Mouse (Mus musculus) naive thymus-derived CD4-positive, alpha-beta T cell, adult 5 months (primary cell): ENCODE data around the gene Rgs13. TPM values are rescaled to one million over a fixed set of nuclear protein-coding genes. Genes with fewer than 3 reads are reported as not detected.

Experiments used
- polyA plus RNA-seq: library from polyadenylated mRNA; unstranded; fragments of 100-300 nt; shearing (Covaris generic); gene quantifications from one replicate; pipeline ENCODE4 v1.2.1, GENCODE M21; 2017

Gene Rgs13
- polyA plus RNA-seq: not detected

DNA sequence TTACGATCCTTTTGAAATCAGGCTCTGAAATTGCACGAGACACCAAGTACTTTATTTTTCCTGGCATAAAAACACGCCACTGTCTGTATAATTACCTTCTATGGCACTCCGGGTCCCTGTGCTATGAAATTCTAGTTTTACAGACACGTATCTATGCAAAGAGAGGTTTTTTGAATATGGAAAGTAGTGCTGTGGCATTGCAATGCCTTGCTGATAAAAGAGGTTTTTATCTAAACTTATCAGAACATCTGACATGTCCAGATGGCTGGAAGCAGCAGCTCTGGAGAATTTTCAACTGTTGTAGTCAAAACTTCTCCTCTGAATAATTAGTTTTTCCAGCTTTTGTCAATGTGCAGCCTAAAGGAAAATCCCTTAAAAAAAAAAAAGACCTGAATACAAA is at the start of gene Rgs13:
Gene Rgs13 (minus strand): TSS at position 207 of the 400 bp plus-strand sequence.

Other genes starting within 250 kb of the Rgs13 start
- 407 TPM for gene Rgs2, start 173.2 kb downstream of the Rgs13 start, polyA plus RNA-seq
- 125 TPM for gene Rgs1, start 71.9 kb upstream of the Rgs13 start, polyA plus RNA-seq